Mouse (Mus musculus) liver, embryonic 15.5 days (tissue): Measurements from ENCODE around the gene Pex14. TPM values are rescaled to one million over a fixed set of nuclear protein-coding genes. Genes with fewer than 3 reads are reported as not detected.

Source experiments
- ATAC-seq: fragments of 200-750 bp; cut with Nextera tagmentation; 2 replicates; pipeline ENCODE4 v1.8.0; 2017; ENCODE audit warnings: moderate number of reproducible peaks, mild to moderate bottlenecking, moderate library complexity; ENCODE audit not compliant: insufficient read depth
- H3K27ac ChIP-seq: fragments of 300-500 bp; sonication (generic); replicated peaks from 2 replicates; pipeline ENCODE4 v1.5.1; 2015; ENCODE audit warnings: mild to moderate bottlenecking, inconsistent platforms
- H3K27me3 ChIP-seq: fragments of 300-500 bp; sonication (generic); 2 replicates; pipeline ENCODE4 v1.6.1; 2015; ENCODE audit warnings: mild to moderate bottlenecking, inconsistent platforms
- H3K36me3 ChIP-seq: fragments of 300-500 bp; sonication (generic); replicated peaks from 2 replicates; pipeline ENCODE4 v1.6.1; 2015; ENCODE audit warnings: moderate library complexity, mild to moderate bottlenecking, inconsistent platforms
- H3K4me1 ChIP-seq: fragments of 300-500 bp; sonication (generic); replicated peaks from 2 replicates; pipeline ENCODE4 v1.6.1; 2015; ENCODE audit warnings: inconsistent platforms
- H3K4me2 ChIP-seq: fragments of 300-500 bp; sonication (generic); 2 replicates; pipeline ENCODE4 v1.6.1; 2015; ENCODE audit warnings: moderate library complexity, mild to moderate bottlenecking, inconsistent platforms
- H3K4me3 ChIP-seq: fragments of 300-500 bp; sonication (generic); replicated peaks from 2 replicates; pipeline ENCODE4 v1.5.1; 2015; ENCODE audit warnings: mild to moderate bottlenecking, inconsistent platforms
- H3K9ac ChIP-seq: fragments of 300-500 bp; sonication (generic); 2 replicates; pipeline ENCODE4 v1.6.1; 2015; ENCODE audit warnings: moderate library complexity, mild to moderate bottlenecking, inconsistent platforms
- H3K9me3 ChIP-seq: fragments of 300-500 bp; sonication (generic); replicated peaks from 2 replicates; pipeline ENCODE4 v1.6.1; 2016; ENCODE audit warnings: inconsistent platforms
- WGBS: fragments of 180-500 bp; shearing (Covaris S2); methylation state at CpG from one replicate; pipeline ENCODE4 v1.1.7; 2015; ENCODE audit warnings: mixed read lengths; ENCODE audit not compliant: insufficient replicate concordance; 5-methylcytosine and 5-hydroxymethylcytosine counted together
- polyA plus RNA-seq: library from polyadenylated mRNA; unstranded; fragments of >200 nt; fragmentation: Nextera tagmentation; extraction: Ambion mirVana; gene quantifications from 2 replicates; pipeline ENCODE4 v1.2.1, GENCODE M21; 2015

The Pex14 gene
- polyA plus RNA-seq, 1 experiment from 2014 or later, result 27.2 TPM

GRCm38 (mm10) chr4:148982274-148982673 is 117.4 kb downstream of the Pex14 start:
- ATAC-seq, result no peak
- H3K4me3 ChIP-seq, result no peak overlapping the region
- no peaks in the 10 kb centered on the region for H3K27me3 ChIP-seq
- peaks cover 10% of the 10 kb centered on the region for H3K36me3 ChIP-seq
- 76% methylated on average over 6 of the region's 6 CpGs for WGBS
- H3K27ac ChIP-seq, result no peak overlapping the region
- H3K9me3 ChIP-seq, result no peaks in the 10 kb centered on the region
- no peak overlapping the region for H3K9ac ChIP-seq
- H3K4me1 ChIP-seq, result no peaks in the 10 kb centered on the region
- H3K4me2 ChIP-seq, result no peak overlapping the region

- no peak overlapping the region for H3K27ac ChIP-seq
- H3K36me3 ChIP-seq, result peaks cover 10% of the 10 kb centered on the region
- no peak overlapping the region for H3K4me3 ChIP-seq
- no peak overlapping the region for H3K4me2 ChIP-seq
- H3K27me3 ChIP-seq, result no peaks in the 10 kb centered on the region
- no peaks in the 10 kb centered on the region for H3K4me1 ChIP-seq
- no peaks in the 10 kb centered on the region for H3K9me3 ChIP-seq
- no peak for ATAC-seq
- WGBS, result 65% methylated on average over 11 of the region's 11 CpGs
- no peak overlapping the region for H3K9ac ChIP-seq
Measured at GRCm38 (mm10) chr4:148979837-148980236, 119.8 kb downstream of the Pex14 start.

- no peak for ATAC-seq
- Histone ChIP-seq H3K9me3 (no peaks in the 10 kb centered on the region), H3K27ac (no peak overlapping the region), H3K9ac (no peak overlapping the region), H3K27me3 (no peaks in the 10 kb centered on the region), H3K36me3 (peaks cover 6% of the 10 kb centered on the region), H3K4me3 (no peak overlapping the region), H3K4me1 (no peaks in the 10 kb centered on the region), H3K4me2 (no peak overlapping the region)
- WGBS, result 82% methylated on average over 11 of the region's 11 CpGs
Measured at GRCm38 (mm10) chr4:148978926-148979325, 120.8 kb downstream of the Pex14 start.

- H3K27me3 ChIP-seq, result no peaks in the 10 kb centered on the region
- H3K4me2 ChIP-seq, result no peak overlapping the region
- no peak overlapping the region for H3K9ac ChIP-seq
- H3K9me3 ChIP-seq, result no peaks in the 10 kb centered on the region
- H3K4me3 ChIP-seq, result no peak overlapping the region
- WGBS, result 75% methylated on average over 9 of the region's 9 CpGs
- no peak overlapping the region for H3K27ac ChIP-seq
- ATAC-seq, result no peak
- no peaks in the 10 kb centered on the region for H3K4me1 ChIP-seq
- 0 out of 2 replicates have a peak, but pooled peaks cover under 1% of the 10 kb centered on the region for H3K36me3 ChIP-seq
Measured at GRCm38 (mm10) chr4:148978221-148978855, 121.3 kb downstream of the Pex14 start.

- no peak for ATAC-seq
- WGBS, result 73% methylated on average over 7 of the region's 7 CpGs
- no peak overlapping the region for H3K4me2 ChIP-seq
Measured at GRCm38 (mm10) chr4:148974833-148975232, 124.8 kb downstream of the Pex14 start.

GRCm38 (mm10) chr4:148973387-148973786 is 126.3 kb downstream of the Pex14 start:
- Histone ChIP-seq H3K4me3 (no peak overlapping the region), H3K9me3 (no peaks in the 10 kb centered on the region), H3K9ac (no peak overlapping the region), H3K4me2 (no peak overlapping the region), H3K4me1 (peaks cover 17% of the 10 kb centered on the region), H3K36me3 (no peaks in the 10 kb centered on the region), H3K27ac (no peak overlapping the region), H3K27me3 (no peaks in the 10 kb centered on the region)
- no peak for ATAC-seq
- 74% methylated on average over 14 of the region's 14 CpGs for WGBS

More at GRCm38 (mm10) chr4:148974833-148975232, 124.8 kb downstream of the Pex14 start:
- Histone ChIP-seq H3K9me3 (no peaks in the 10 kb centered on the region), H3K27ac (no peak overlapping the region), H3K9ac (no peak overlapping the region), H3K4me3 (no peak overlapping the region), H3K4me1 (peaks cover 17% of the 10 kb centered on the region), H3K27me3 (no peaks in the 10 kb centered on the region), H3K36me3 (no peaks in the 10 kb centered on the region)

GRCm38 (mm10) chr4:148972707-148973106 is 127.0 kb downstream of the Pex14 start:
- no peak overlapping the region for H3K4me3 ChIP-seq
- no peaks in the 10 kb centered on the region for H3K36me3 ChIP-seq
- no peak overlapping the region for H3K27ac ChIP-seq
- no peak overlapping the region for H3K9ac ChIP-seq
- 80% methylated on average over 14 of the region's 14 CpGs for WGBS
- H3K27me3 ChIP-seq, result no peaks in the 10 kb centered on the region
- no peaks in the 10 kb centered on the region for H3K9me3 ChIP-seq
- H3K4me2 ChIP-seq, result no peak overlapping the region
- ATAC-seq, result no peak
- peaks cover 17% of the 10 kb centered on the region for H3K4me1 ChIP-seq

- 0 out of 2 replicates have a peak, but pooled peaks have one; percentile 44 for ATAC-seq
- Histone ChIP-seq H3K4me3 (no peak overlapping the region), H3K9ac (no peak overlapping the region), H3K9me3 (no peaks in the 10 kb centered on the region), H3K27ac (no peak overlapping the region), H3K4me2 (no peak overlapping the region), H3K4me1 (peaks cover 17% of the 10 kb centered on the region), H3K36me3 (0 out of 2 replicates have a peak, but pooled peaks cover 4% of the 10 kb centered on the region), H3K27me3 (no peaks in the 10 kb centered on the region)
- 59% methylated on average over 3 of the region's 3 CpGs for WGBS
Measured at GRCm38 (mm10) chr4:148971613-148972242, 127.9 kb downstream of the Pex14 start.

- Histone ChIP-seq H3K4me3 (no peak overlapping the region), H3K27ac (no peak overlapping the region), H3K9ac (no peak overlapping the region), H3K4me1 (peaks cover 17% of the 10 kb centered on the region), H3K36me3 (0 out of 2 replicates have a peak, but pooled peaks cover 4% of the 10 kb centered on the region), H3K27me3 (no peaks in the 10 kb centered on the region), H3K4me2 (no peak overlapping the region), H3K9me3 (no peaks in the 10 kb centered on the region)
- 0 out of 2 replicates have a peak, but pooled peaks have one; percentile 12 for ATAC-seq
- WGBS, result 76% methylated on average over 4 of the region's 4 CpGs
Measured at GRCm38 (mm10) chr4:148970742-148971141, 128.9 kb downstream of the Pex14 start.

GRCm38 (mm10) chr4:148969610-148970009 is 130.1 kb downstream of the Pex14 start:
- WGBS, result 72% methylated on average over 5 of the region's 5 CpGs

GRCm38 (mm10) chr4:148968859-148969258 is 130.8 kb downstream of the Pex14 start:
- Histone ChIP-seq H3K9me3 (no peaks in the 10 kb centered on the region), H3K27me3 (no peaks in the 10 kb centered on the region), H3K27ac (no peak overlapping the region), H3K9ac (no peak overlapping the region), H3K4me2 (no peak overlapping the region), H3K4me1 (peaks cover 17% of the 10 kb centered on the region), H3K4me3 (no peak overlapping the region), H3K36me3 (peaks cover 9% of the 10 kb centered on the region; the same call in 1 of the 2 replicates)
- WGBS, result 72% methylated on average over 5 of the region's 5 CpGs
- no peak for ATAC-seq

More at GRCm38 (mm10) chr4:148969610-148970009, 130.1 kb downstream of the Pex14 start:
- H3K27ac ChIP-seq, result no peak overlapping the region
- no peak overlapping the region for H3K4me3 ChIP-seq
- H3K9me3 ChIP-seq, result no peaks in the 10 kb centered on the region
- H3K36me3 ChIP-seq, result peaks cover 9% of the 10 kb centered on the region; the same call in 1 of the 2 replicates
- no peak overlapping the region for H3K9ac ChIP-seq
- H3K4me1 ChIP-seq, result peaks cover 17% of the 10 kb centered on the region
- H3K4me2 ChIP-seq, result no peak overlapping the region
- no peaks in the 10 kb centered on the region for H3K27me3 ChIP-seq
- ATAC-seq, result no peak
